ENCODE assay signal across 10 mouse cellular contexts in the genomic region with DNA sequence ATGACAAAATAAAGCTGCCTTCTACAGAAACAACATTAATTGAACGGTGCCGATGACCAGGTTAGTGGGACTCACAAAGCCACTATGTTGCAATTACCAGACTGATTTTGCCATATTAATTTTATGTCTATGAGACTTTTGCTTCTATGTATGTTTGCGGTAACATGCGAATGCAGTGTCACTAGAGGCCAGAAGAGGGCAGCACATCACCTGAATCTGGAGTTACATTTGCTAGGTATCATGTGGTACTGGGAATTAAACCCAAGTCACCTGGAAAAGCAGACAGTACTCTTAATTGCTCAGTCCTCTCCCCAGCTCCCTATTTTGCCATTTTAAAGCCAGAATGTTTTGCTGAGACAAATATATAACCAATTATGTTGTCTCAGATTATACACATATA.
DNase-seq lines count a peak whose midpoint lies in the region; TF ChIP-seq lines count a peak whose summit lies in the region.
"Had no signal": no experiment of that assay in that cellular context is flagged by ENCODE, and none has a peak within 500 bp of the region (broad histone marks: within the 10 kb centered on the region; RNA-seq: fewer than 3 reads in every experiment).

No protein-coding gene starts in this region.

- H3K36me3 ChIP-seq in thymus, adult 2 months (ENCODE audit: control insufficient read depth, insufficient read depth, low read length): no peaks in the 10 kb centered on the region

- intact Hi-C loops in heart, postnatal 25 days (cut with DNase I): loop anchor here (10.0 kb wide), 5 partner anchors 374 to 716 kb away; no protein-coding TSS in a partner anchor

- DNase-seq in embryo, embryonic 10 days (ENCODE audit: low spot score): peak; percentile 48
- DNase-seq in embryo, embryonic 11 days: no peak
- DNase-seq in lung, adult 2 months: no peak
- DNase-seq in lung, postnatal 14 days: no peak
- DNase-seq in ZHBTc4 (ENCODE audit: low read depth, low spot score): peak; percentile 57
- DNase-seq in thymus, adult 2 months: peak; percentile 33
- no peak for DNase-seq in right cerebral cortex, adult 2 months (ENCODE audit: low spot score in 2 of 2)
- no peak for DNase-seq in heart, postnatal 25 days (ENCODE audit: low spot score)
- DNase-seq: cerebellum, adult 9-10 months; right cerebral cortex, postnatal 14 days had no signal

- TF ChIP-seq CTCF in lung, adult 2 months (IDR thresholded peaks at IDR 0.05; ENCODE audit: insufficient read depth, low read length): peak; percentile 20; the same call in 1 of the 2 replicates
- no peak for TF ChIP-seq CTCF in thymus, adult 2 months (IDR thresholded peaks at IDR 0.05; ENCODE audit: borderline replicate concordance, control insufficient read depth, extremely low read depth, insufficient read depth, low read length, poor library complexity)

- H3K27ac ChIP-seq in thymus, adult 2 months (ENCODE audit: control insufficient read depth, insufficient read depth, low read length): no peak overlapping the region

- TF ChIP-seq POLR2A in lung, adult 2 months (IDR thresholded peaks at IDR 0.05; ENCODE audit: borderline replicate concordance, extremely low read depth, low read depth, low read length): no peak
- TF ChIP-seq POLR2A in thymus, adult 2 months (IDR thresholded peaks at IDR 0.05; ENCODE audit: control insufficient read depth, extremely low read depth, insufficient read depth, low read length, poor library complexity): no peak

- no peaks in the 10 kb centered on the region for H3K4me1 ChIP-seq in lung, adult 2 months (ENCODE audit: control insufficient read depth, insufficient read depth, low read length)
- H3K4me1 ChIP-seq in thymus, adult 2 months (replicated peaks; ENCODE audit: control insufficient read depth, insufficient read depth, low read length): no peaks in the 10 kb centered on the region

- no peak overlapping the region for H3K4me3 ChIP-seq in lung, adult 2 months (replicated peaks; ENCODE audit: extremely low read depth, low read depth, low read length)
- H3K4me3 ChIP-seq in thymus, adult 2 months (ENCODE audit: control insufficient read depth, insufficient read depth, low read length): no peak overlapping the region

- no peaks in the 10 kb centered on the region for H3K27me3 ChIP-seq in thymus, adult 2 months (ENCODE audit: control insufficient read depth, insufficient read depth, low read length)

- WGBS in lung, adult 2 months: 77% methylated on average over 4 of the region's 4 CpGs
- 88% methylated on average over 4 of the region's 4 CpGs for WGBS in thymus, adult 2 months

Comparison
In these comparisons a context has a peak if more than half of its experiments do, and no peak if none do; other contexts are left out.
1. DNase-seq: peak in embryo, embryonic 10 days (single experiment), ZHBTc4 (single experiment) and thymus, adult 2 months (single experiment); none in embryo, embryonic 11 days (single experiment), lung, adult 2 months (single experiment), lung, postnatal 14 days (single experiment), right cerebral cortex, adult 2 months (0 of 2) and heart, postnatal 25 days (single experiment).